Mouse (Mus musculus) T-helper 2 cell (primary cell): ENCODE results near the gene Nr5a2.
"Not testable (repeated sequence)": the region's sequence is repeated elsewhere in the genome, so short reads cannot be mapped to it uniquely, and the experiment has no call there.

Source experiments
- in situ Hi-C: fragments of 300-600 bp; cut with MboI, MseI; formaldehyde crosslinking; loops from one replicate; pipeline ENCODE4 v1.15.1; 2025; ENCODE audit warnings: high pct_unique_total_duplicates

The Nr5a2 gene

DNA sequence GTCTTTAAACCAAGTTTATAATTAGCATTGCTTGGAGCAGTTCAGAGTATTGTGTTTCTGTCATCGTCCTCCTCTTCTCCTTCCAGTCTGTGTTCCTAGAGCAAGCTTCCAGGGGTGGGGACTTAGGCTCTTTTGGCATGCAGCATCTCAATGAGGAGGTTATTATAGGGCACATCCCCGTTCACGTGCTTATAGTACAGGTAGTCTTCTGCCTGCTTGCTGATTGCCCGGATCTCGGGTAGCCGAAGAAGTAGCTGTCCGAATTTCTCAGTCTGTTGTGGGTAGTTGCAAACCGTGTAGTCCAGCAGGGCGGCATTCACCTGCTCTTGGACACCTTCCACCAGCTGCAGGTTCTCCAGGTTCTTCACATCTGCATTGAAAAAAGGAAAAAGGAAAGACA lies 114.9 kb downstream of the Nr5a2 start:
- in situ Hi-C loops: no loop called here

DNA sequence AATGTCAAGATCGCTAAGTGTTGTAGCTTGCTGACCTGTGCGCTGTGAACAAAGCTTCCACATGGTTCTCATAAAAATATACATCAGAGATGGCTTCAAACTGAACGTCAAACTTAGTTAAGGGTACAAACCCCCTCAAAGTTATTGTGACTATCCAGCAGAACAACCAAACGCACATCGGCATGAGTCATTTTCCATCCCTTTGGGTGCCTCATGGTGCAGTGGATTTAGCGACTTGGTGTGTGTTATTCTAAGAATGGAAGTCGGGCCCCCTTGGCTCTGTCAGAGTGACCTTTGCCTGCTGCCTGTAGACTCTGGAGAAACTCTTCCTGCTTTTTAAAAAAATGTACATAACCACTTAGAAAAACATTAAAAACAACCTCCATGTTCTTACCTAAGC lies 119.7 kb downstream of the Nr5a2 start:
- in situ Hi-C loops: no loop called here

DNA sequence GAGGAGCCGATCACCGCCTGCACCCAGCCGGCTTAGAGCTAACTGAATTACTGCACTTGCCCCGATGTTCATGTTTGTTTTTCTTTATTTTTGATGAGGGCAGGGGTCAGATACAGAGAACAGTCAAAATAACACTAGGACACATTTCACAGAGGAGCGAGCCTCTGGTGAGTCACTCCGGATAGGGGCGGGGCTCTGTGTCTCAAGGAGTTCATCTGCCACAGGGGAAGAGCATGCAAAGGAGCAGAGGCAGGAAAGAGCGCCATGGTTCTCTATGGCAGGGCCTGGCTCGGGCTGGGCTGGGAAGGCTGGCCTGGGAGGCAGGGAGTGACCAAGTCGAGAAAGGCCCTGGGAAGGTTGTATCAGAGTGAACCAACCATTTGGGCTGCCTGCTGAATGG lies 121.0 kb downstream of the Nr5a2 start:
- in situ Hi-C loops: loop anchor here (10.0 kb wide), 1 partner anchor 1334 kb away; no protein-coding TSS in a partner anchor

DNA sequence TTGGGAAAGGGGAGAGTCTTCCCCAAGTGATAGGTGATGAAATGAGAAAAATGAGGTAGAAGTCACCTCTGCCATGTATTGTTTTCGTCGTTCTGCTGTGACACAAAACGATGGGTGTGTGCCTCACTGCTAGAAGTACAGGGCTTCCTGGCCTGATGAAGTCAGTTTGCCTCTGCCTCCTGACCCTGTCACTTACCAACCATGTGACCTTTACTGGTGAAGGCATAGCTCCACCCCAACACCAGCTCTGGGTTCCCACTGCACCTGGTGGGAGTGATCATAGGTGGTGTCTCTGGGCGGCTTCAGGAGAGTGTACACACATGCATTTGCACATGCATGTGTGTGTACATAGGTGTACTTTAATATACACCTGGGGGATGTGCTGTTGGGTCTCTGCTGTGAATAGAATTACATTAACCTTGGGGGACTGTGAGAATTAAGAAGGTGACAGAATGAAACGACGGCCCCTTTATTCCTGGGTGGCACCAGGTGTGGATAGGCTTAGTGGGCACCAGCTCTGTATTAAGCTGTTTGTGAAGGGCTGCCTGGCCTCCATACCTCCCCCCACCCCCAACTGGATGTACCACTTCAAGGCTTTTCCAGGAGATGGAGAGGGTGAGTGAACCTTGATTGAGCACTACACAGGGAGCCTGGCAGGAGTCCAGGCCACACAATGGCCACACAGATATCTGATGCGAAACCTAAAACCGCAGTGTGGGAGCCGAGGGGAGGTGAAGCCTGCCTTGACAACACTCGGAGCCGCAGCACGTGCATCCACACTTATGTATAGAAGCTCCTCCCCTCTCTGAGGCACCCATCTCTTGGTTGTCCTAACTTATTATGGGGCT lies 127.7 kb downstream of the Nr5a2 start:
- in situ Hi-C loops: loop anchor here (10.0 kb wide), 1 partner anchor 1328 kb away; no protein-coding TSS in a partner anchor

DNA sequence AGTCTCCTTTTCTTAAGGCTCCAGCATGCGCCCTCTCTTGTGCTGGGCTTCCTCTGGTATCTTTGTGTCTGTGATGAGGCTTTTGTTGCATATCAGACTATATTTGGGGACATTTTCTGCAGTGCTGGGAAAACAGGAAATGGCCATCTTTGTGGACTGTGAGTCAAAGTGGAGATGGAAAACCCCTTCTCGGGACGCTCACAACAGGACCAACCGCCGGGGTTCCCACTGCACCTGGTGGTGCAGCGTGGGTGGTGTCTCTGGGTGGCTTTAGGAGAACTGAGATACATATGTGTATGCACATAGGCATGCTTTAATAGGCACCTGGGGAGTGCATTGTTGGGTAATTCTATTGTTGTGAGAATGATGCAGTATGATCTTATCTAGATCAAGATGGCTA lies 129.3 kb downstream of the Nr5a2 start:
- in situ Hi-C loops: loop anchor here (10.0 kb wide), 1 partner anchor 1326 kb away; no protein-coding TSS in a partner anchor

DNA sequence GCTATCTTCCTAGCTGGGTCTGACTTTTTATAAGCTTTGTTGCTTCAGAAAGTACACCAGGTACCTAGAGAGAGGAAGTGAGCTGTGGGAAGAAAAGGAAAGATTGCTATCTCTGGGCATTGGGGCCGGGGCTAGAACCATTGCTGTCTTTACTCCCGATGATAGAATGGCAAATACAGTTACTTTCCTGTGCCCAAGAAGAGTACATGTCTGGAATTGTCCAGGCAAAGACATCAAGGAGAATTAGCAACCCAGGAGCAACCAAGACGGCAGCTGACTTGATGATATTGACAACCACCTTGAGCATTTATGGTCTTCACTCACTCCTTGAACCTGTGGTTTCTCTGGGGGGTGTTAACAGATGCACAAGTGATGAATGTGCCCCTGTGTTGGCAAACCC lies 130.3 kb downstream of the Nr5a2 start:
- in situ Hi-C loops: loop anchor here (10.0 kb wide), 1 partner anchor 1325 kb away; no protein-coding TSS in a partner anchor

DNA sequence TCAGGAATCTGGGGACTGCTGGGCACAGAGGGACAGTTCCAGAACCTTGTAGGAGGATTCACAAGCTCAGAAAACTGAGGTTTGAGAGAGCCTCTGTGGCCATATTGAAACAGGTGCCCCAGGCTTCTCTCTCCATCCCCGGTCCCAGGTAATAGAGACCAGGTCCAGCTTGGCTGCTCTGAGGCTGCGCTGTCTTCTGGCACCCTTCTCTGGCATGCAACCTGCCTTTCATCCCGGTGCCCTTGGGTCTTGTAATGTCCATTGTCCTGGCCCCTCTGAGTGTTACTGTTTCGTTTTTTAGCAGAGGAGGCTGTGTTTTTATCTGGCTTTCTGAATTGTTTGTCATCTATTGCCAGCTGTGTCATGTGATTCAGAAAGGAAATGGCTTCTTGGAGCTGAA lies 136.4 kb downstream of the Nr5a2 start:
- in situ Hi-C loops: no loop called here

DNA sequence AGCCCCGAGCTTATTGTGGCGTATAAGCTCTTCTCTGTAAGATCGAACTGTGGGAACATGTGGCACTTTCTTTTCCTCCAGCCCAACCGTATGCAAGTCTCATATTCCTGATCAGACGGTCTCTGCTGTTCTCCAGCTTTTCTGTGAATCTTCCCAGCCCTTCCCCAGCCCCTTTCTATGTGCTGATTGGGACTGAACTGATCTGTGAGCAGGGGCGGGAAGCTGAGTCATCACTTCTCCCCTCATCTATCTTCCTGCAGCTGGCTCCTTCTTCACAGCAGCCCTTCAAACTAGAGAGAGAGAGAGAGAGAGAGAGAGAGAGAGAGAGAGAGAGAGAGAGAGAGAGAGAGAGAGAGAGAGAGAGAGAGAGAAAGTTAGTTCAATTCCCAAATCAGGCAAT lies 159.6 kb downstream of the Nr5a2 start:
- in situ Hi-C loops: no loop called here

DNA sequence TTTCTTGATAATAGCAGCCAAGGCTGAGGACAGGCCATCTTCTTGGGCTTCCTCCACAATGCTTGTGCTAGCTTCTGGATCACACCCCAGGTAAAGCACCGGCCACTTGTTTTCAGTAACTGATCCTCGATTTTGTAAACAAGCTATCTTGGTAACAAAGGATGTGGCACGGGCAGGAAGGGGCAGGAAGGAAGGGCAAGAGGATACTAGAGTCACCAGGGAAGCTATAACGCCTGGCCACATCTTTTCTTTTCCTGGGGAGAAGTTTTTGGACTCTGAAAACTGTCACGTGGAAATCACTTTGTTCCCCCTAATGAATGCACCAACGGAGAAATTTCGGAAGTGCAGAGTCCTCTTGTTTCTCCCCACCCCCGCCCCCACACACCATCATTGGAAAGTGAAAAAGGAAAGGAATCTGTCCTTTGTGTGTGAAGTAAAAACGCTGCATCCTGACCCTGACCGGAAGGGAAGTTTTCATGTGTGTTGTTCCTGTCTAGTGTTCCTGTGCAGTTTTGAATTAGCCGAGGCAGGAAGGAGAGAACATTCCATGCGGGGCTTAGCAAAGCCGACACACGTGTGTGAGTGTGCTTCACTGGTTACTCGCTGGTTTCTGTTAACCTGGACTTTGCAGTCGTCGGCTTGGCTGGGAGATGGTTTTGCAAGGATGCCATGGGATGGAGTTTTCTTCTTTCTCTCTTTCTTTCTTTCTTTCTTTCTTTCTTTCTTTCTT lies 163.7 kb downstream of the Nr5a2 start:
- in situ Hi-C loops: no loop called here

DNA sequence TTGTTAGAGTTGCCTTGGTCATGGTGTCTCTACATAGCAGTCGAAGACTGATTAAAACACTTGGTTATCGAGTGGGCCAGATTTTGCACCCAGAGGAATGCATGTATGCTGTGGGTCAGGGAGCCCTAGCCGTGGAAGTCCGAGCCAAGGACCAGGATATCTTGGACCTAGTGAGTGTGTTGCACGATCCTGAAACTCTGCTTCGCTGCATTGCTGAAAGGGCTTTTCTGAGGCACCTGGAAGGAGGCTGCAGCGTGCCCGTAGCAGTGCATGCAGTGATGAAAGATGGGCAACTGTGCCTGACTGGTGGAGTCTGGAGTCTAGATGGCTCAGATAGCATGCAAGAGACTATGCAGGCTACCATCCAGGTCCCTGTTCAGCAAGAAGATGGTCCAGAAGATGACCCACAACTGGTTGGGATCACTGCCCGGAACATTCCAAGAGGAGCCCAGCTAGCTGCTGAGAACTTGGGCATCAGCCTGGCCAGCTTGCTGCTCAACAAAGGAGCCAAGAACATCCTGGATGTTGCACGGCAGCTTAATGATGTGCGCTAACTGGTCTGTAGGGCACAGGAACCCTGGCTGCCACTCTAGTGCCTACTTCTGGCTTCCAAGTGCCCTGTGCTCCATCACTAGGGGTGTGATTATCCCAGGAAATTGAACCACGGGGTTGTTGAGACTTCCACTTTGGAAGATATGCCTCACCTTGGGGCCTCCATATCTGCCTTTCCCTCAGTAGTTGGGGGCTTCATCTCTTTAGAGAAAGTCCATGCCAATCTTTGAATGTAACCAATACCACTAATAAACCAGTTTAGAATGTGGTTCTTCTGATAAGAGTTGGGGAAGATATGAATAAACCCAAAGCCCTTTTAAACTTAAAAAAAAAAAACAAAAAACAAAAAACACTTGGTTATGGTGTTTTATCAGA lies 167.0 kb downstream of the Nr5a2 start:
- in situ Hi-C loops: not testable (repeated sequence)
